Mouse (Mus musculus) heart, postnatal 25 days (tissue): ENCODE measurements around the gene Ccdc12. TPM values are rescaled to one million over a fixed set of nuclear protein-coding genes. Genes with fewer than 3 reads are reported as not detected.

Experiments used
- DNase-seq: peaks from one replicate; pipeline ENCODE4 v3.0.0; 2022; ENCODE audit warnings: low spot score
- intact Hi-C: fragments of 180-260 bp; cut with DNase I; formaldehyde crosslinking; loops from one replicate; pipeline ENCODE4 v1.15.1; 2025
- microRNA-seq: library from miRNA; unstranded; fragments of <30 nt; microRNA quantifications from one replicate; pipeline ENCODE4 v1.2.0, GENCODE M21; 2022
- total RNA-seq, 2 experiments: library from RNA; stranded (reverse); gene quantifications; 2 replicates each; pipeline ENCODE4 v1.2.3; 2021

The Ccdc12 gene
- total RNA-seq, 2 experiments from 2014 or later, result 61.6 to 66.8 TPM

DNA sequence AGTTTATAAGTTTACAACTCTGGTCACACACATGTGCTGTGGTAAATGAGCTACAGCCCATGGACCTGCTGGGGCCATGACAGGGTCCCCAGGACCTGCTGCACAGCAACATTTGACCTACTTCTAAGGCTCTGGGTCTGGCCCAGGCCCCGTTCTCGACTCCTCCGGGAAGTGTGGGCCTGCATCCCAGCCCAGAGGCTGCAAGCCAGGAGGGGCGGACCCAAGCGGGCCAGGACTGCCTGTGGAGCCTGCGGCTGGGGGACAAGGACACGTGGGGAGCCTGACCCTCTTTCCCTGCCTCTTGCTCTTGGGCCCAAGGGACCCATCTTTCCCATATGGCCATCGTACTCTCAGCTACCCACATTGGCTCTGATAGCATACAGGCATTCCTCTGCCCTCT is 102.3 kb downstream of the Ccdc12 start:
- intact Hi-C loops, result loop anchor here (1.0 kb wide), 1 partner anchor 41 kb away; no protein-coding TSS in a partner anchor
- DNase-seq, result peak; percentile 77

DNA sequence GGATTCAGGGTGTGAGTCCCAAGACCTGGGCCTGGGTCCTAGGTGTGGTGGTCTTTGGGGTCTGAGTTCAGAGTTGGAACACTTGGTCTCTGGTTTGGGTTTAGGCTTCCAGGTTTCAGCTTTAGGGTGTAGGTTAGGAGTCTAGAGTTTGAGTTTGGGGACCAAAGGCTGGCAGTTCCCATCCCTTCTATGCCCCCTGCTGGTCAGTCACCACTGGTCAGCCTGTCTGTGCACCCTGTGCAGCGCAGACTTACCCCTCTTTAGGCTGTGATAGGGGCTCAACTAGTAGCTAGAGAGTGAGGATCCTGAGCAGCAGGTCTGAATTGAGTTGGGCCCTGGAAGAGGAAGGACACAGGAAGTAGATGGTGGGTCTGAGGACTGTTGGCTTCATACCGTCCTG is 103.0 kb downstream of the Ccdc12 start:
- intact Hi-C loops, result loop anchor here (1.0 kb wide), 1 partner anchor 42 kb away; no protein-coding TSS in a partner anchor
- DNase-seq, result no peak

DNA sequence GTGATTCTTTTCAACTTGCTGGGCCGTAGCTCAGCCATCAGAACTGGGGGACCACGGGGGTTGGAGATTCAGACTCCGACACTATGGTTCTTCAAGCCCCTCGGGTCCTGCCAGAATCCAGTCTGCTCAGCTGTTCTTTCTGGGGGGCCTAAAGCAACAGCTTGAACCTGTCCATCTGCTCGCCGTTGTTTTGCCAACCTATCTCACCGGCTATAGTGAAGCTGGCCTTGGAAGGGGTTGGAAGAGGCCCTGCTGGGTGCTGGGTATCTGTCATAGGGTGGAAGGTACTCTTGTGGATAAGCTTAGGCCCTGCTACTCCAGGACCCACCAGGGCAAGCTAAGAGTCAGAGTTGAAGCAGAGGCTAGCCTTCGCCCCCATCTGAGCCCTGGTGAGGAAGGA is 104.6 kb downstream of the Ccdc12 start:
- intact Hi-C loops, result no loop called here
- DNase-seq, result no peak

Small RNA genes lying within 50 kb of the gene (microRNA-seq; reads per million reads assigned to microRNA genes)
- gene Mir8107, result not detected

Other genes starting within 250 kb of the Ccdc12 start
- gene Ptpn23, start 248.3 kb upstream of the Ccdc12 start, total RNA-seq, result 10 to 100 TPM; 13.6 to 16.0 TPM
- not detected for gene Ngp, start 236.8 kb upstream of the Ccdc12 start, total RNA-seq
- 10 to 100 TPM; 11.1 to 15.0 TPM for gene Klhl18, start 179.8 kb upstream of the Ccdc12 start, total RNA-seq
- under 1 TPM; 0.13 to 0.25 TPM for gene Kif9, start 179.5 kb upstream of the Ccdc12 start, total RNA-seq
- 10 to 100 TPM; 38.0 to 49.8 TPM for gene Setd2, start 123.9 kb upstream of the Ccdc12 start, total RNA-seq
- gene Nradd, start 32.1 kb upstream of the Ccdc12 start, total RNA-seq, result 1 to 10 TPM; 1.1 to 2.0 TPM
- 1 to 10 TPM; 8.2 to 8.7 TPM for gene Nbeal2, start 2.3 kb upstream of the Ccdc12 start, total RNA-seq
- gene Myl3, start 85.4 kb downstream of the Ccdc12 start, total RNA-seq, result over 10,000 TPM; 11,742 to 12,072 TPM
- gene Pth1r, start 90.6 kb downstream of the Ccdc12 start, total RNA-seq, result 1 to 10 TPM; 7.6 to 7.9 TPM
- gene Prss42, start 141.7 kb downstream of the Ccdc12 start, total RNA-seq, result not detected
- gene Prss44, start 157.5 kb downstream of the Ccdc12 start, total RNA-seq, result not detected
- not detected for gene Prss43, start 170.2 kb downstream of the Ccdc12 start, total RNA-seq
- gene Prss45, start 178.1 kb downstream of the Ccdc12 start, total RNA-seq, result not detected
- gene Prss46, start 188.0 kb downstream of the Ccdc12 start, total RNA-seq, result not detected
- not detected for gene Prss50, start 201.5 kb downstream of the Ccdc12 start, total RNA-seq
- gene Als2cl, start 223.4 kb downstream of the Ccdc12 start, total RNA-seq, result 10 to 100 TPM in 1 of 2 experiments, 1 to 10 TPM in 1; 9.7 to 15.0 TPM
- 1 to 10 TPM; 1.2 to 1.3 TPM for gene Tmie, start 223.6 kb downstream of the Ccdc12 start, total RNA-seq